Mouse (Mus musculus) hindbrain, postnatal 0 days (tissue): Measurements from ENCODE around the gene Hlf. TPM values are rescaled to one million over a fixed set of nuclear protein-coding genes. Genes with fewer than 3 reads are reported as not detected.

Experiments
- ATAC-seq: fragments of 200-750 bp; cut with Nextera tagmentation; 2 replicates; pipeline ENCODE4 v1.8.0; 2017; ENCODE audit warnings: mild to moderate bottlenecking, moderate TSS enrichment, moderate library complexity
- DNase-seq: peaks from one replicate; pipeline ENCODE4 v3.0.0-alpha.2; 2015; ENCODE audit warnings: low spot score
- H3K27ac ChIP-seq: fragments of 300-500 bp; sonication (generic); 2 replicates; pipeline ENCODE4 v1.5.1; 2014; ENCODE audit warnings: mild to moderate bottlenecking
- H3K27me3 ChIP-seq: fragments of 300-500 bp; sonication (generic); 2 replicates; pipeline ENCODE4 v1.6.1; 2014; ENCODE audit warnings: low read length, mixed read lengths; ENCODE audit not compliant: insufficient read depth
- H3K36me3 ChIP-seq: fragments of 300-500 bp; sonication (generic); 2 replicates; pipeline ENCODE4 v1.6.1; 2014; ENCODE audit warnings: low read length, mixed read lengths; ENCODE audit not compliant: insufficient read depth
- H3K4me1 ChIP-seq: fragments of 300-500 bp; sonication (generic); 2 replicates; pipeline ENCODE4 v1.6.1; 2014; ENCODE audit warnings: antibody characterized with exemption, low read length, mixed read lengths; ENCODE audit not compliant: insufficient read depth
- H3K4me2 ChIP-seq: fragments of 300-500 bp; sonication (generic); 2 replicates; pipeline ENCODE4 v1.6.1; 2014; ENCODE audit warnings: low read depth, mild to moderate bottlenecking, low read length, moderate library complexity, mixed read lengths
- H3K4me3 ChIP-seq: fragments of 300-500 bp; sonication (generic); 2 replicates; pipeline ENCODE4 v1.5.1; 2014; ENCODE audit warnings: low read length
- H3K9ac ChIP-seq: fragments of 300-500 bp; sonication (generic); replicated peaks from 2 replicates; pipeline ENCODE4 v1.6.1; 2014; ENCODE audit warnings: mild to moderate bottlenecking, low read length, moderate library complexity, mixed read lengths
- H3K9me3 ChIP-seq: fragments of 300-500 bp; sonication (generic); 2 replicates; pipeline ENCODE4 v1.6.1; 2016; ENCODE audit warnings: low read length, mixed read lengths
- CTCF ChIP-seq: IDR thresholded peaks from 2 replicates; pipeline ENCODE4 v1.5.1; 2016; ENCODE audit warnings: antibody characterized with exemption, control low read depth, low read depth
- whole genome bisulfite sequencing: fragments of 180-500 bp; shearing (Covaris S2); extraction: QIAGEN DNeasy Blood & Tissue Kit; methylation state at CpG from one replicate; pipeline ENCODE4 v1.1.7; 2014; 5-methylcytosine and 5-hydroxymethylcytosine counted together
- polyA plus RNA-seq: library from polyadenylated mRNA; unstranded; fragments of >200 nt; fragmentation: Nextera tagmentation; extraction: Ambion mirVana; gene quantifications from 2 replicates; pipeline ENCODE4 v1.2.1, GENCODE M21; 2015
- total RNA-seq: library from RNA; depleted of rRNA; stranded (reverse); fragments of >200 nt; gene quantifications from 2 replicates; pipeline ENCODE4 v1.2.3, GENCODE M21; 2014

The Hlf gene
- total and polyA plus RNA-seq, 2 experiments from 2014 or later, result 10.2 to 10.4 TPM

- Histone ChIP-seq H3K4me3 (no peak overlapping the region), H3K27ac (no peak overlapping the region), H3K9ac (no peak overlapping the region), H3K9me3 (no peaks in the 10 kb centered on the region), H3K27me3 (no peaks in the 10 kb centered on the region), H3K36me3 (no peaks in the 10 kb centered on the region), H3K4me2 (no peak overlapping the region), H3K4me1 (0 out of 2 replicates have a peak, but pooled peaks cover 5% of the 10 kb centered on the region)
- WGBS, result 52% methylated on average over 7 of the region's 7 CpGs
- DNase-seq (no peak), ATAC-seq (no peak)
- no peak for TF ChIP-seq CTCF
Measured at GRCm38 (mm10) chr11:90364865-90365264, 25.8 kb downstream of the Hlf start.

GRCm38 (mm10) chr11:90363821-90364497, 26.7 kb downstream of the Hlf start:
- Histone ChIP-seq H3K27me3 (no peaks in the 10 kb centered on the region), H3K4me2 (no peak overlapping the region), H3K9ac (no peak overlapping the region), H3K27ac (no peak overlapping the region), H3K36me3 (no peaks in the 10 kb centered on the region), H3K9me3 (no peaks in the 10 kb centered on the region), H3K4me3 (no peak overlapping the region), H3K4me1 (no peaks in the 10 kb centered on the region)
- DNase-seq (no peak), ATAC-seq (no peak)
- TF ChIP-seq CTCF, result no peak
- 79% methylated on average over 10 of the region's 10 CpGs for WGBS

- no peaks in the 10 kb centered on the region for H3K27me3 ChIP-seq
- no peaks in the 10 kb centered on the region for H3K4me1 ChIP-seq
- 45% methylated on average over 3 of the region's 3 CpGs for WGBS
- peak; percentile 57 for DNase-seq
- H3K4me2 ChIP-seq, result no peak overlapping the region
- no peaks in the 10 kb centered on the region for H3K36me3 ChIP-seq
- no peaks in the 10 kb centered on the region for H3K9me3 ChIP-seq
- no peak overlapping the region for H3K27ac ChIP-seq
- no peak overlapping the region for H3K4me3 ChIP-seq
- H3K9ac ChIP-seq, result no peak overlapping the region
- peak; percentile 75 for TF ChIP-seq CTCF
- no peak for ATAC-seq
Measured at GRCm38 (mm10) chr11:90363406-90363805, 27.3 kb downstream of the Hlf start.

- ATAC-seq (no peak), DNase-seq (no peak)
- Histone ChIP-seq H3K27me3 (no peaks in the 10 kb centered on the region), H3K4me2 (no peak overlapping the region), H3K4me1 (peaks cover 12% of the 10 kb centered on the region), H3K9ac (no peak overlapping the region), H3K9me3 (no peaks in the 10 kb centered on the region), H3K4me3 (no peak overlapping the region), H3K36me3 (no peaks in the 10 kb centered on the region), H3K27ac (no peak overlapping the region)
- WGBS, result 95% methylated on average over 5 of the region's 5 CpGs
- no peak for TF ChIP-seq CTCF
Measured at GRCm38 (mm10) chr11:90360536-90360935, 30.2 kb downstream of the Hlf start.

- ATAC-seq (no peak), DNase-seq (no peak)
- no peaks in the 10 kb centered on the region for H3K27me3 ChIP-seq
- no peak overlapping the region for H3K9ac ChIP-seq
- H3K36me3 ChIP-seq, result no peaks in the 10 kb centered on the region
- 49% methylated on average over 8 of the region's 8 CpGs for WGBS
- H3K4me3 ChIP-seq, result no peak overlapping the region
- H3K27ac ChIP-seq, result no peak overlapping the region
- no peaks in the 10 kb centered on the region for H3K9me3 ChIP-seq
- no peak overlapping the region for H3K4me2 ChIP-seq
- H3K4me1 ChIP-seq, result peaks cover 19% of the 10 kb centered on the region
- TF ChIP-seq CTCF, result no peak
Measured at GRCm38 (mm10) chr11:90358063-90358462, 32.6 kb downstream of the Hlf start.

- Histone ChIP-seq H3K4me1 (peaks cover 19% of the 10 kb centered on the region), H3K4me2 (no peak overlapping the region), H3K9me3 (no peaks in the 10 kb centered on the region), H3K9ac (no peak overlapping the region), H3K36me3 (no peaks in the 10 kb centered on the region), H3K4me3 (no peak overlapping the region), H3K27me3 (no peaks in the 10 kb centered on the region), H3K27ac (no peak overlapping the region)
- WGBS, result 85% methylated on average over 7 of the region's 7 CpGs
- DNase-seq (no peak), ATAC-seq (no peak)
- no peak for TF ChIP-seq CTCF
Measured at GRCm38 (mm10) chr11:90357371-90357770, 33.3 kb downstream of the Hlf start.

- no peaks in the 10 kb centered on the region for H3K36me3 ChIP-seq
- no peak overlapping the region for H3K9ac ChIP-seq
- WGBS, result 34% methylated on average over 9 of the region's 9 CpGs
- H3K9me3 ChIP-seq, result no peaks in the 10 kb centered on the region
- H3K27me3 ChIP-seq, result no peaks in the 10 kb centered on the region
- H3K4me3 ChIP-seq, result no peak overlapping the region
- no peak for TF ChIP-seq CTCF
- H3K4me1 ChIP-seq, result peaks cover 19% of the 10 kb centered on the region
- H3K27ac ChIP-seq, result no peak overlapping the region
- DNase-seq (peak; percentile 27), ATAC-seq (no peak)
- no peak overlapping the region for H3K4me2 ChIP-seq
Measured at GRCm38 (mm10) chr11:90356495-90357304, 34.0 kb downstream of the Hlf start.
